Mouse (Mus musculus) lung, embryonic 15.5 days (tissue): Measurements from ENCODE around the gene Pi4ka. TPM values are rescaled to one million over a fixed set of nuclear protein-coding genes. Genes with fewer than 3 reads are reported as not detected.
"Not testable (repeated sequence)": the region's sequence is repeated elsewhere in the genome, so short reads cannot be mapped to it uniquely, and the experiment has no call there.

ENCODE experiments used
- ATAC-seq: fragments of 200-750 bp; cut with Nextera tagmentation; 2 replicates; pipeline ENCODE4 v1.8.0; 2017; ENCODE audit warnings: moderate number of reproducible peaks, borderline replicate concordance; ENCODE audit not compliant: low FRiP score, low TSS enrichment; ENCODE audit errors: extremely low read depth
- H3K27ac ChIP-seq: fragments of 300-500 bp; sonication (generic); 2 replicates; pipeline ENCODE4 v1.5.1; 2015; ENCODE audit warnings: moderate library complexity, mild to moderate bottlenecking, inconsistent platforms
- H3K27me3 ChIP-seq: fragments of 300-500 bp; sonication (generic); 2 replicates; pipeline ENCODE4 v1.6.1; 2015; ENCODE audit warnings: inconsistent platforms
- H3K36me3 ChIP-seq: fragments of 300-500 bp; sonication (generic); 2 replicates; pipeline ENCODE4 v1.6.1; 2015; ENCODE audit warnings: inconsistent platforms
- H3K4me1 ChIP-seq: fragments of 300-500 bp; sonication (generic); 2 replicates; pipeline ENCODE4 v1.6.1; 2015; ENCODE audit warnings: inconsistent platforms
- H3K4me2 ChIP-seq: fragments of 300-500 bp; sonication (generic); 2 replicates; pipeline ENCODE4 v1.6.1; 2015; ENCODE audit warnings: inconsistent platforms, mild to moderate bottlenecking, moderate library complexity
- H3K4me3 ChIP-seq: fragments of 300-500 bp; sonication (generic); 2 replicates; pipeline ENCODE4 v1.5.1; 2015; ENCODE audit warnings: mild to moderate bottlenecking, inconsistent platforms
- H3K9ac ChIP-seq: fragments of 300-500 bp; sonication (generic); 2 replicates; pipeline ENCODE4 v1.6.1; 2015; ENCODE audit warnings: inconsistent platforms
- H3K9me3 ChIP-seq: fragments of 300-500 bp; sonication (generic); 2 replicates; pipeline ENCODE4 v1.6.1; 2016; ENCODE audit warnings: inconsistent platforms
- WGBS: fragments of 180-500 bp; shearing (Covaris S2); methylation state at CpG from one replicate; pipeline ENCODE4 v1.1.7; 2015; 5-methylcytosine and 5-hydroxymethylcytosine counted together
- polyA plus RNA-seq: library from polyadenylated mRNA; unstranded; fragments of >200 nt; fragmentation: Nextera tagmentation; extraction: Ambion mirVana; gene quantifications from 2 replicates; pipeline ENCODE4 v1.2.1, GENCODE M21; 2015

Gene Pi4ka
- polyA plus RNA-seq, 1 experiment from 2014 or later = 29.1 TPM

DNA sequence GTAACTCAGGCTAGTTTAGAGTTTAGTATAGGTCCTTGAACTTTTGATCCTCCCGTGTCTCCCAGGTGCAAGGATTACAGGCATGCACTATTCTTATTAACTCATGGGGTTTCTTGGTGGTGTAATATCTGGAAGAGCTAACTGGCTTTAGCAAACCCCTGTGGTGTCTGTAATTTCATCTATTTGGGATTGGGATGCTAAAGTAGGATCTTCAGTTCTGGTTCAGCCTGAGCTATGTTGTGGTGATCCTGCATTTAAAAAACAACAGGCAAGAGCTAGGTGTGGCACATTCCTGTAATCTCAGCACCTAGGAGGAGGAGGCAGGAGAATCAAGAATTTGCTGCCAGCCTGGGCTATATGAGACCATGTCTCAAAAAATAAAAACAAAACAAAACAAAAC, 161.1 kb downstream of the Pi4ka start:
- 66% methylated on average over 1 of the region's 1 CpGs for WGBS
- Histone ChIP-seq H3K4me1 (peaks cover 49% of the 10 kb centered on the region), H3K9me3 (no peaks in the 10 kb centered on the region), H3K27me3 (no peaks in the 10 kb centered on the region), H3K36me3 (no peaks in the 10 kb centered on the region), H3K9ac (no peak overlapping the region), H3K4me2 (no peak overlapping the region), H3K4me3 (no peak overlapping the region), H3K27ac (no peak overlapping the region)
- no peak for ATAC-seq

DNA sequence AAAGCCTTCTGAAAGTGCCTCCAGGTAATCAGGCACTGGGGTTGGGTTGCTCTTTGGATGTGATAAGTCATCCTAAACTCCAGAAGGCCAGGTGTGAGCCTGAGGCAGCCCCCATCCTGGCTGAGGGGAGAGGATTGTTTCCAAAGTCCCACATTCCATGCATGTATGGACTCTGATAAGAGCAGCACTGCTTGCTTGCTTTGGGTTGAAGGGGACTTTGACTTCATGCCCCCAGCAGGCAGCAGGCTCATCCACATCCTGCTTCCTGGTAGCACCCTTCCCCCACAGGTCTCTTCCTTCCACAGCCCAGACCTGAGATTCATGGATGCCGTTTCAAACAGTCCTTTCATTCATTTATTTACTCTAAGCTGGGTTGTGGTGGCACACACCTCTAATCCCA, 162.4 kb downstream of the Pi4ka start:
- peak overlapping the region; percentile 39 for H3K27ac ChIP-seq
- no peaks in the 10 kb centered on the region for H3K9me3 ChIP-seq
- WGBS = 13% methylated on average over 1 of the region's 1 CpGs
- H3K9ac ChIP-seq = no peak overlapping the region
- no peak overlapping the region for H3K4me2 ChIP-seq
- no peaks in the 10 kb centered on the region for H3K27me3 ChIP-seq
- no peak for ATAC-seq
- H3K36me3 ChIP-seq = no peaks in the 10 kb centered on the region
- H3K4me1 ChIP-seq = peaks cover 51% of the 10 kb centered on the region
- no peak overlapping the region for H3K4me3 ChIP-seq

DNA sequence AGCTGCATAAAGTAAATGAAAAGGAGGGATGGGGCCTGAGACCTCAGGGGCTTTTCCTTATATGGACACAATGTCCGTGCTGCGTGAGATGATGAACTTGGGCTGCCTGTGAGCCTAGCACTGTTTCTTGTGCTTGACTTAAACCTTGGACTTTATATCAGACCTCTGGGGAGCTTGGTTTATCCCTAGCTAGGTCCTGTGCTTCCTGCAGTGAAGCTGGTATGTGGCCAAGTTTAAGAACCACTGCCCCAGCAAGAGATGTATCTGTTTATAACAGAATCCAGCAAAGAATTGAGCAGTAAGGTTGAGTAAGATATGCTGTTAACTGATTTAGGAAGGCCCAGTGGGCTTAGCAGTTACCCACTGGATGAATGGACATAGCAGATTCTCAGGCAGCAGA, 166.7 kb downstream of the Pi4ka start:
- H3K9ac ChIP-seq = no peak overlapping the region
- H3K36me3 ChIP-seq = no peaks in the 10 kb centered on the region
- no peak overlapping the region for H3K4me3 ChIP-seq
- WGBS = 53% methylated on average over 2 of the region's 2 CpGs
- H3K27me3 ChIP-seq = no peaks in the 10 kb centered on the region
- H3K4me1 ChIP-seq = peaks cover 64% of the 10 kb centered on the region
- no peak overlapping the region for H3K4me2 ChIP-seq
- H3K9me3 ChIP-seq = no peaks in the 10 kb centered on the region
- ATAC-seq = no peak
- H3K27ac ChIP-seq = no peak overlapping the region

DNA sequence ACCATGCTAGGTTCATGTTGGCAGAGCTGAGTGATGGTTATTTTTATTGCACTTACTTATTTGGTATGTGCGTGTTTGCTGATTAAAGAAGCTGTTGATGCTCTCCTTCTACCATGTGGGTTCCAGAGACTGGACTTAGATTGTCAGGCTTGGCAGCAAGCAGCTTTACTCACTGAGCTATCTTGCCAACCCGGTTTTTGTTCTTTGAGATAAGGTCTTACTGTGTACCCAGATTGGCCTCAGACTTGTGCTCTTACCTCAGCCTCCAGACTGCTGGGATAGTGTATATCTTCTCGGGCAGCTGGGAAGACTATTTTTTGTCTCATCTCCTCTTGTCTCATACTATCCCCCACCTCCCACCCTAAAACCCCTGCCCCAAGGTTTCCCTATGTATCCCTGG, 168.5 kb downstream of the Pi4ka start:
- H3K27ac ChIP-seq = no peak overlapping the region
- no peak for ATAC-seq
- no peaks in the 10 kb centered on the region for H3K9me3 ChIP-seq
- no peak overlapping the region for H3K9ac ChIP-seq
- peaks cover 61% of the 10 kb centered on the region for H3K4me1 ChIP-seq
- H3K36me3 ChIP-seq = no peaks in the 10 kb centered on the region
- no peak overlapping the region for H3K4me2 ChIP-seq
- no peak overlapping the region for H3K4me3 ChIP-seq
- H3K27me3 ChIP-seq = no peaks in the 10 kb centered on the region
- 69% methylated on average over 3 of the region's 3 CpGs for WGBS

DNA sequence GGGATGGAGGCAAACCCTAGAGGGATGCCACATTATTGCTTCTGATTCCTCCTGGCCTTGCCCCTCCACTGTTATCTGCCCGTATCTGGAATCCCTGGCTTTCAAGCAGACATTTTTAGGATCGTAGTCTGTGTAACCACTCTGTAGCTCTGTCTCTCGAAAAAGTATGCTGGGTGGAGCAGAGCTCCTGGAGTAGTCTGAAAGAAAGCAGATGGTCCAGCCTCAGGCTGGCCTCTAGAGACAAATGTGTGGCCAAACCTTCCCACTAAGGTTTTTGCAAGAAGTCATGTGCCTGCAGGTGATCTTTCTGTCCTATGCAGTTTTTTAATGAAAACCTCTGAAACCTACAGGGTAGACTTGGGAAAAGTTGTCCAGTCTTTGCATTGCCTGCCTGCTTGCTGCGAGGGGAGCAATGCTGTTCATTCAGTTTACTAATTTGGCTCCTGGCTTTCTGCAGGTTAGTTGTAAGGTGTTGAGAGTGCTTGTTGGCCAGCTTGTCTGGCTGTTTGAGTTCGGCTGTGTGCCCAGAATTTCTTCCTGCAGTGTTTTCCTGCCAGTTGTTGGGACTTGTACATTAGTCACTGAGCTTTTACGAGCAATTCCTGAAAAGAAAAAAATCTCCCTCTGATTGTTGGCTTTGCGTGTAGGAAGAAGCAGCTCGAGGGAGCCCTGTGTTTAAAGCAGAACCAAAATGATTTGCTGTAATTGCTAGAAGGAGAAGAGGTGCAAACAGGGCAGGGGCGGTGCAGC, 171.0 kb downstream of the Pi4ka start:
- H3K9ac ChIP-seq = peak overlapping the region; percentile 85; the same call in 1 of the 2 replicates
- no peaks in the 10 kb centered on the region for H3K9me3 ChIP-seq
- no peaks in the 10 kb centered on the region for H3K27me3 ChIP-seq
- peak overlapping the region; percentile 25 for H3K27ac ChIP-seq
- ATAC-seq = no peak
- 21% methylated on average over 9 of the region's 9 CpGs for WGBS
- peak overlapping the region; percentile 84 for H3K4me3 ChIP-seq
- H3K36me3 ChIP-seq = no peaks in the 10 kb centered on the region
- peaks cover 53% of the 10 kb centered on the region for H3K4me1 ChIP-seq
- H3K4me2 ChIP-seq = peak overlapping the region; percentile 91

DNA sequence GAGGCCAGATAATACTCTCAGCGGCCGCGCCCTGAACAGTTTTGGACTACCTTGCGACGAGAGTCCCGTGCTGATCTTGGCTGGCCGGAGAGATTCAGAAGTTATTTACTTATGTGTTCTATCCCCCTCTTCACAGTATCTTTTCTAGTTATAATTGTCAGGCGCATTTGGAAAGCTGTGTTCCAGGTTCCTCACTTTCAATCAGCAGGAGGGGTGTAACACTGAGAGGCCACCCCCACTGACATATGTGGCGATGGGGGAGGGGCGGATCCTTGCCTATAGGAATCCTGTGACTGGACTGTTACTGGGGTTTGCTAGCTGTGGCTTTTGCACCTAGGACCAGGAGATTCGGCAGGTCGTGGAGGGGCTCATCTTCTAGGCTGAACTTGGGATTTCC, 171.6 kb downstream of the Pi4ka start:
- Histone ChIP-seq H3K27me3 (no peaks in the 10 kb centered on the region), H3K9me3 (no peaks in the 10 kb centered on the region), H3K27ac (peak overlapping the region; percentile 86), H3K4me3 (peak overlapping the region; percentile 84), H3K9ac (peak overlapping the region; percentile 85), H3K4me1 (peaks cover 47% of the 10 kb centered on the region), H3K4me2 (peak overlapping the region; percentile 91), H3K36me3 (no peaks in the 10 kb centered on the region)
- ATAC-seq = no peak
- WGBS = 3% methylated on average over 12 of the region's 12 CpGs

DNA sequence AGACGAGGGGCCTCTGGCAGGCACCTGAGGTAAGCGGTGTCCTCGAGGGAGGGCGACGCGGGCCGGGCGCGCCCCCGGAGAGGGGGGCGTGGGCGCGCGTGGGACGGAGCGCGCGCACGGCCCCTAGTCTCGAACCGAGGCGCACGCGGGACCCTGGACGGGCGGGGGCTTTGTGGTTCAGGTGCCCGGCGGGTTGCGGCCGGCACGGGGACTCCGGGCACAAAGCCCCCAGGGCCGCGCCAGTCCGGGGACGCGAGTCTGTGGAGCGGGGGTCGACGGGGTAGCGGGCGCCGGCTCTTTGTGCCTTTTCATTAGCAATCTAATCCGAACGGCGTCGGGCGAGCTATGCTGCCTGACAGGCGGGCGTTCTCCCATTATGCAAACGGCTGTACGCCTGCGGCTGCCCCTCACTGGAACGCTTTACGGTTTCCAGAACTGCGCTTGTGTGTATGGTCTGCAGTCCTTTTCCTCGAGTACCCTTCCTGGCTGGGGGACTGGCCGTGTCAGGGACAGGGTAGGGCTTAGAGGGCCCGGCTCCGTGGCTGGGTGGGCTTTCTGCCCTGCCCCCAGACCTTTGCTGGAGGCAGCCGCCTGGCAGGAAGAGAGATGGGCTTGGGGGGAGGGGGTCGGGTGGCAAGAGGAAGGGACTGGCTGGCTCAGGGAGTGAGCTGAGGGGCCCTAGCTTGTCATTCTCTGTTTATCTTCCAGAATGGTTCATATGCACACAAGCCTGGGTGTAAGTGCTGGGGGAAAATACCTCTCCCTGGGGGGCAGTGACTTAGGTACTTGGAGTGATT, 172.2 kb downstream of the Pi4ka start:
- Histone ChIP-seq H3K9me3 (no peaks in the 10 kb centered on the region), H3K4me2 (peak overlapping the region; percentile 91), H3K27ac (peak overlapping the region; percentile 86), H3K4me3 (peak overlapping the region; percentile 84), H3K4me1 (peaks cover 45% of the 10 kb centered on the region), H3K27me3 (no peaks in the 10 kb centered on the region), H3K9ac (peak overlapping the region; percentile 85), H3K36me3 (no peaks in the 10 kb centered on the region)
- WGBS = under 1% methylated on average over 38 of the region's 62 CpGs
- peak; percentile 40 for ATAC-seq

DNA sequence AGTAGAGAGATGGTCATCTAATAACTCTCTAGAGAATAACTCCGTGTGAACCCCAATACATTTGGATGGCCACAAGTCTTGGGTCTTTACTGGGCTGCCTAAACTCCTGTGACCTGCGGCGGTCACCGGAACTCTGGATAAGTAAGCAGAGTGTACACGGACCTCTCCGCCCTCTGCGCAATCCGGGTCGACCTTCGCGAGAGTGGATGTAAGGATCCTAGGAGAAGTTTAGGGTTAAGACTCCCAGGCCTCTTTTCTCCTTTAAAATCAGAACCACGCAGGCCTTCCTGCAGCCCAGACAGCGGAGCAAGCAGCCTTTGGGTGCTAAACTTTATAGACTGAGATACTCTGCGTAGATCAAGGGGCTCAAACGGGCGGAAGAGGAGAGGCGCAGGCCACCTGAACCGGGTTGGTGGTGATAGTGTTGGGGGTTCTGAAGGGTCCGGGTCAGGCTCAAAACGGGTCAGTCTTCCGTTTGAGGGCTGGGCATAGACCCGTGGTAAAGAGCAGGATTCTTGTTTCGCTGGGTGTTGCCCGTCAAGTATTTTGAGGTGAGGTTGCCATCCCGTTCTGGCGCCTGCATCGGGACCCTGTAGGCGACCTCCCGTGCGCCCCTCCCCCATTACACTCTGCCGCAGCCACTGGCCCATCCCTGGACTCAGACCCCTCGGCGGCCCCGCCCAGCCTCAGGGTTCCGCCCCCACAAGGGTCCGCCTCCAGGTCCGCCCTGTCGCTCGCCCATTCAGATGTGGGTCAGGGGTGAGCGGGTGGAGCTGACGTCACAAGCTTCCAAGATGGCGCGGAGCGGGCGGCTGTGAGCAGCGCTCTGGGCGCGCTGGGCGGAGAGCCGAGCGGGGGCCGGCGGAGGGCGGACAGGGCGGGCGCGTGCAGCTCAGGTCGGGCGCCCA, 173.1 kb downstream of the Pi4ka start, which contains the start of gene Hic2:
TSS of gene Hic2 (plus strand) at position 779 of the 908 bp plus-strand sequence.
- Histone ChIP-seq H3K27me3 (no peaks in the 10 kb centered on the region), H3K9ac (peak within 1 kb of the TSS; percentile 85), H3K4me2 (peak within 1 kb of the TSS; percentile 91), H3K4me1 (peaks cover 37% of the 10 kb centered on the region), H3K9me3 (no peaks in the 10 kb centered on the region), H3K27ac (peak within 1 kb of the TSS; percentile 86), H3K4me3 (peak within 1 kb of the TSS; percentile 84), H3K36me3 (no peaks in the 10 kb centered on the region)
- peak; percentile 99 for ATAC-seq
- 1% methylated on average over 57 of the region's 59 CpGs for WGBS

DNA sequence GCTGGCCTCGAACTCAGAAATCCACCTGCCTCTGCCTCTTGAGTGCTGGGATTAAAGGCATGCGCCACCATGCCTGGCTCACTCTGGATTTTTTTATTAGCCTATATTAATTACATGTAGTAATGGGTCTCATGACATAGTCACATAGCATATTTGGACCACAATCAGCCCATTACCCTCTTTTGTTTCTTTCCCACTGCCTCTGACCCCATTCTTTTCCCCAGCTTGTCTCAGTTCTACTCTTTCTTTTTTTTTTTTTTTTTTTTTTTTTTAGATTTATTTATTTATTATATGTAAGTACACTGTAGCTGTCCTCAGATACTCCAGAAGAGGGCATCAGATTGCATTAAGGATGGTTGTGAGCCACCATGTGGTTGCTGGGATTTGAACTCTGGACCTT, 174.6 kb downstream of the Pi4ka start:
- not testable (repeated sequence) for H3K27ac ChIP-seq, H3K27me3 ChIP-seq, H3K9ac ChIP-seq, H3K4me2 ChIP-seq, H3K9me3 ChIP-seq, ATAC-seq, H3K4me3 ChIP-seq, H3K36me3 ChIP-seq
- WGBS = 90% methylated on average over 2 of the region's 2 CpGs
- peaks cover 27% of the 10 kb centered on the region for H3K4me1 ChIP-seq
